Mouse (Mus musculus) heart, embryonic 14.5 days (tissue): ENCODE measurements around the gene Stx5a. TPM values are rescaled to one million over a fixed set of nuclear protein-coding genes. Genes with fewer than 3 reads are reported as not detected.
A peak's percentile ranks its signal among the peaks of the same experiment; 100 is the strongest.
"Not testable (repeated sequence)": the region's sequence is repeated elsewhere in the genome, so short reads cannot be mapped to it uniquely, and the experiment has no call there.

Source experiments
- ATAC-seq: fragments of 200-750 bp; cut with Nextera tagmentation; 2 replicates; pipeline ENCODE4 v1.8.0; 2017; ENCODE audit warnings: low read depth, moderate TSS enrichment; ENCODE audit not compliant: insufficient number of reproducible peaks, insufficient read depth, low FRiP score
- H3K27ac ChIP-seq, 2 experiments: fragments of 200-500 bp in 1 of 2; fragments of 300-500 bp in 1 of 2; sonication (generic) in 1 of 2; replicated peaks in 1 of 2; 2 replicates each; pipeline ENCODE4 v1.5.1; 2012 to 2014; ENCODE audit warnings: low read depth in 2 of 2, low read length in 2 of 2, control low read depth in 1 of 2, mild to moderate bottlenecking in 1 of 2, mixed read lengths in 1 of 2; ENCODE audit not compliant: control insufficient read depth in 1 of 2, insufficient read depth in 1 of 2
- H3K27me3 ChIP-seq: fragments of 300-500 bp; sonication (generic); 2 replicates; pipeline ENCODE4 v1.6.1; 2014; ENCODE audit warnings: mild to moderate bottlenecking, low read length, control low read depth; ENCODE audit not compliant: control insufficient read depth, insufficient read depth
- H3K36me3 ChIP-seq: fragments of 300-500 bp; sonication (generic); 2 replicates; pipeline ENCODE4 v1.6.1; 2014; ENCODE audit warnings: mild to moderate bottlenecking, control low read depth, low read length, mixed read lengths; ENCODE audit not compliant: control insufficient read depth, insufficient read depth
- H3K4me1 ChIP-seq, 2 experiments: fragments of 200-500 bp in 1 of 2; fragments of 300-500 bp in 1 of 2; sonication (generic) in 1 of 2; 2 replicates each; pipeline ENCODE4 v1.6.1; 2012 to 2014; ENCODE audit warnings: low read length in 2 of 2, control low read depth in 1 of 2, mixed read lengths in 1 of 2; ENCODE audit not compliant: control insufficient read depth in 2 of 2, insufficient read depth in 2 of 2
- H3K4me2 ChIP-seq: fragments of 300-500 bp; sonication (generic); 2 replicates; pipeline ENCODE4 v1.6.1; 2014; ENCODE audit warnings: mild to moderate bottlenecking, low read length
- H3K4me3 ChIP-seq, 2 experiments: fragments of 200-500 bp in 1 of 2; fragments of 300-500 bp in 1 of 2; sonication (generic) in 1 of 2; 2 replicates each; pipeline ENCODE4 v1.5.1; 2012 to 2014; ENCODE audit warnings: low read length in 2 of 2, mild to moderate bottlenecking in 2 of 2, control low read depth in 1 of 2, low read depth in 1 of 2, moderate library complexity in 1 of 2; ENCODE audit not compliant: control insufficient read depth in 1 of 2, insufficient read depth in 1 of 2
- H3K9ac ChIP-seq: fragments of 300-500 bp; sonication (generic); 2 replicates; pipeline ENCODE4 v1.6.1; 2014; ENCODE audit warnings: mild to moderate bottlenecking, low read length
- H3K9me3 ChIP-seq: fragments of 300-500 bp; sonication (generic); 2 replicates; pipeline ENCODE4 v1.6.1; 2016; ENCODE audit warnings: low read length, control low read depth; ENCODE audit not compliant: control insufficient read depth
- WGBS: fragments of 180-500 bp; shearing (Covaris S2); extraction: QIAGEN DNeasy Blood & Tissue Kit; methylation state at CpG from one replicate; pipeline ENCODE4 v1.1.7; 2014; 5-methylcytosine and 5-hydroxymethylcytosine counted together
- polyA plus RNA-seq: library from polyadenylated mRNA; unstranded; fragments of >200 nt; fragmentation: Nextera tagmentation; extraction: Ambion mirVana; gene quantifications from 2 replicates; pipeline ENCODE4 v1.2.1, GENCODE M21; 2014

Gene Stx5a
- polyA plus RNA-seq, 1 experiment from 2014 or later: 83.5 TPM

- H3K9ac ChIP-seq: peak overlapping the region; percentile 95
- WGBS: 0% methylated on average over 2 of the region's 2 CpGs
- peaks cover 30% of the 10 kb centered on the region for H3K36me3 ChIP-seq
- no peaks in the 10 kb centered on the region for H3K27me3 ChIP-seq
- peaks cover 2 to 29% of the 10 kb centered on the region in 2 experiments; a peak in 3 of 4 replicates for H3K4me1 ChIP-seq
- H3K4me2 ChIP-seq: peak overlapping the region; percentile 79
- ATAC-seq: no peak
- peak overlapping the region in 1 of 2 experiments; percentile 88; a peak in 1 of 4 replicates for H3K27ac ChIP-seq
- H3K9me3 ChIP-seq: no peaks in the 10 kb centered on the region
- H3K4me3 ChIP-seq: peak overlapping the region; percentile 73 to 91; a peak in 3 of 4 replicates
These were observed 16.8 kb upstream of the Stx5a start for GRCm38 (mm10) chr19:8724392-8724791.

GRCm38 (mm10) chr19:8725081-8725613 is 16.1 kb upstream of the Stx5a start:
- no peaks in the 10 kb centered on the region for H3K9me3 ChIP-seq
- H3K9ac ChIP-seq: peak overlapping the region; percentile 95
- H3K36me3 ChIP-seq: peaks cover 30% of the 10 kb centered on the region
- H3K4me2 ChIP-seq: peak overlapping the region; percentile 79
- WGBS: 65% methylated on average over 4 of the region's 4 CpGs
- no peak for ATAC-seq
- H3K27ac ChIP-seq: peak overlapping the region in 1 of 2 experiments; percentile 27; a peak in 1 of 4 replicates
- peaks cover 2 to 29% of the 10 kb centered on the region in 2 experiments; a peak in 3 of 4 replicates for H3K4me1 ChIP-seq
- peak overlapping the region in 1 of 2 experiments; percentile 73; a peak in 2 of 4 replicates for H3K4me3 ChIP-seq
- no peaks in the 10 kb centered on the region for H3K27me3 ChIP-seq

- Histone ChIP-seq H3K4me3 (no peak overlapping the region), H3K4me1 (peaks cover 2 to 24% of the 10 kb centered on the region in 2 experiments; a peak in 3 of 4 replicates), H3K9ac (no peak overlapping the region), H3K4me2 (no peak overlapping the region), H3K27me3 (no peaks in the 10 kb centered on the region), H3K36me3 (peaks cover 30% of the 10 kb centered on the region), H3K27ac (no peak overlapping the region), H3K9me3 (no peaks in the 10 kb centered on the region)
- WGBS: 32% methylated on average over 3 of the region's 3 CpGs
- ATAC-seq: no peak
These were observed 14.4 kb upstream of the Stx5a start for GRCm38 (mm10) chr19:8726609-8727390.

- no peak overlapping the region for H3K4me2 ChIP-seq
- H3K27ac ChIP-seq: no peak overlapping the region; a peak in 1 of 4 replicates
- H3K27me3 ChIP-seq: no peaks in the 10 kb centered on the region
- H3K9ac ChIP-seq: no peak overlapping the region
- ATAC-seq: no peak
- H3K36me3 ChIP-seq: peaks cover 30% of the 10 kb centered on the region
- H3K4me3 ChIP-seq: no peak overlapping the region
- peaks cover 0 to 17% of the 10 kb centered on the region in 2 experiments; a peak in 3 of 4 replicates for H3K4me1 ChIP-seq
- no peaks in the 10 kb centered on the region for H3K9me3 ChIP-seq
- WGBS: 26% methylated on average over 5 of the region's 5 CpGs
These were observed 13.6 kb upstream of the Stx5a start for GRCm38 (mm10) chr19:8727495-8728114.

GRCm38 (mm10) chr19:8728335-8729099 is 12.7 kb upstream of the Stx5a start:
- H3K4me2 ChIP-seq, H3K27me3 ChIP-seq, ATAC-seq, H3K9me3 ChIP-seq, H3K4me3 ChIP-seq, H3K27ac ChIP-seq, H3K9ac ChIP-seq: not testable (repeated sequence)
- 45% methylated on average over 3 of the region's 3 CpGs for WGBS
- H3K36me3 ChIP-seq: peaks cover 30% of the 10 kb centered on the region
- peaks cover 0 to 17% of the 10 kb centered on the region in 2 experiments; a peak in 3 of 4 replicates for H3K4me1 ChIP-seq

GRCm38 (mm10) chr19:8734334-8734733 is 6.9 kb upstream of the Stx5a start:
- Histone ChIP-seq H3K4me1 (peaks cover 0 to 9% of the 10 kb centered on the region in 2 experiments; a peak in 2 of 4 replicates), H3K9ac (no peak overlapping the region), H3K27ac (no peak overlapping the region), H3K4me2 (no peak overlapping the region), H3K4me3 (no peak overlapping the region), H3K9me3 (no peaks in the 10 kb centered on the region), H3K27me3 (no peaks in the 10 kb centered on the region), H3K36me3 (peaks cover 20% of the 10 kb centered on the region)
- 44% methylated on average over 3 of the region's 3 CpGs for WGBS
- no peak for ATAC-seq
